Mouse (Mus musculus): Measurements from ENCODE around the gene Cdc42.

Cdc42 gene

DNA sequence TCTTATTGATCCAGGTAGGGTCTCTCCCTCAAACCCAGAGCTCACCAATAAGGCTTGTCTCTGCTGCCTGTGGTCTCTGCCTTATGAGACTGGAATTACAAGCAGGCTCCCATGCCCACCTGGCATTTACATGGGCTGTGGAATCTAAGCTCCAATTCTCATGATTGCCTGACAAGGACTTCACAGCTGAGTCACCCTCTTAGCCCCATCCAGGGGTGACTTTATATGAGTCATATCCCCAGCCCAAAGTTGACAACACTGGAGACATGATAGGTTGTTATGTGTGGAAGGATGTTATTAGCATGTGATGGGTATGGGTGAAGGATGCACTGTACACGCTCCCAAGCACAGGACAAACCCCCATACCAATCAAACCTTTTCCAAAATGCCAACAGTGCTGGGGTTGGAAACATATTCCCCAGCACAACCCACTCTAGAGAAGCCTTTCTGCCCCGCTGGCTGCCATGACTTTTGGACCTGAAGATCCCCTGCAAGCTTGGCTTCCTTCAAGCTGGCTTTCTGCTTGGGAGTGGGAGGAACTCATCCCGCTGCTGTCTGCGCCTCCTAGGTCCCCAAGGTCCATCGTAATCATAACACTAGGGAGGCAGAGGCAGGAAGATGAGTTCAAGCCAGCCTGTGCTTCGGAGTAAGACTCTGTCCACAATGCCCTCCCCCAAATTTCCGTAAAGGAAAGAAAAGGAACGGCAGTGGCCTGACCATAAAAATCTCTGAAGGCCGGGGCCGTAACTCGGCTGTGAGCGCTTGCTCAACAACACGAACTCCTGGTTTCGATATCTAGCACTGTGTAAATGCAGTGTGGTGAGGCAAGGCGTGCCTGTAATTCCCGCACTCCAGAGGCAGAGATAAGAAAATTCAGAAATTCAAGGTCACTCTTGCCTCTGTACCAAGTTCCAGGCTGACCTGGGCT lies 14.3 kb upstream of the Cdc42 start:
- DNase-seq (ENCODE audit: low spot score): peak; percentile 40

DNA sequence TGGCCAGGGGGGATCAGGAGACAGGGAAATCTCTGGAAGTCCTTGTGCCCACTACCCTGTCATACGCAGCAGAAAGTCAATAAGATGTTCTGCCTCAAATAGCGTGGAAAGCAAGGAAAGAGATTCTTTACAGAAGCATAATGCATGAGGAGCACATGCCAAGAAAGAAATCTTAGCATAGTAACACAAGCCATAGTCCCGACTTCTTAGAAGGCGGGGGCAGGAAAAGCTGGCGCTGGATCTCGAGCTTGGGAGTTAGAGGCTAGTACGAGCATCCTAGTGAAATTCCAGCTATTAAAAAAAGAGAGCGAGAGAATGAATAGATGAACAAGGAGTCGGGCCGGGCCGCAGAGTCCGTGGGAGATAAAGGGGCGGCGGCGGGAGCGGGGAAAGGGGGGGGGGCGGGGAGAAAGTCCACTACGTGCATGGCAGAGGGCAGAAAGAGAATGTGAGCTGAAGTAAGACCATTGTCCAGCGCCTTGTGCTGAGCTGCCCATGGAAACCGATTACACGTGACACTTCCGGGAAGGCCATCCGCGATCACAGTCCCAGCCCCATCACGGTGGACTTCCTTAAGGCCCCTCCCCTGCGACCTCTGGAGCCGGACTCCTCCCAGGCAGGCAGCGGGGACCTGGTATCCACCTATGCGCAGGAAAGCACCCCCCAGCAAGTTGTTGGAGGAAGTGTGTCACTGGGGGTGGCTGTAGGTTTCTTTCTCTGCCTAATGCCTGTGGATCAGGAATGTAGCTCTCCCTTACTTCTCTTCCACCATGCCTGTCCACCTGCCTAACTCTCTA lies 12.6 kb upstream of the Cdc42 start:
- DNase-seq (ENCODE audit: low spot score): peak; percentile 84

DNA sequence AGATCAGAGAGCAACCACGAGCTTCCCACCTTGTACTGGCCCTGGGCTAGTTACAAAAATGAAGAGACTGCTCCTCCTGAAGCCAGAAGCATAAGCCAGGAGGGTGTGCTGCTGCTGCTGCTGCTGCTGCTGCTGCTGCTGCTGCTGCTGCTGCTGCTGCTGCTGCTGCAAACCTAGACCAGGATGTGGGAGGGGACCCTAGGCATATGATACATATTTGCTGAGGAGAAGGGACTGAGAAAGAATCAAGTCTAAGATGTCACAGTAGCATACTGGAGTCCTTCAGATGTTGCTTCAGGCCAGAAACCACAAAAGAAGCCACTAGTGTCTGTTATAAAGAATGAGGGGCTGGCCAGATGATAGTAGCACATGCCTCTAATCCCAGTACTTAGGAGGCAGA lies 10.7 kb upstream of the Cdc42 start:
- no peak for DNase-seq (ENCODE audit: low spot score)

GRCm38 (mm10) chr4:137367275-137368088 lies 10.0 kb upstream of the Cdc42 start:
- DNase-seq (ENCODE audit: low spot score): no peak

- DNase-seq (ENCODE audit: low spot score): no peak
These were observed 8.6 kb upstream of the Cdc42 start for GRCm38 (mm10) chr4:137366097-137366496.

GRCm38 (mm10) chr4:137365356-137366062 lies 8.0 kb upstream of the Cdc42 start:
- no peak for DNase-seq (ENCODE audit: low spot score)

DNA sequence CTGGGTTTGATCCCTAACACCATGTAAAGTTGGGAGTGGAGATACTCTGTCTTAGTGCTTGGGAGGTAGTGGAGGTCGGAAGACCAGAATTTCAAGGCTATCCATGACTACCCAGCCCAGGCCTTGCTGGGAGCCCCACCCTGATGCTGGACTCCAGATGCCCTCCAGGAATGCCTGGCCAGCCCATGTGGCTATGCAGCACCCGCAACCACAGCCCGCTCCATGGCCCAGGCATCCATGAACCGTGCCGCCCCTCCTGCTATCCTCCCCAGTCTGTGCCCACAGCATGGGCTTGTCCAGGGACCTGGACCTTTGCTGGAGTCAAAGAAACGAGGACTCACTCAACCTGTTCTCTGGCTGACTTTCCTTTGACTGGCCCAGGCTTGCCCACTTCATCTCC lies 7.3 kb upstream of the Cdc42 start:
- DNase-seq (ENCODE audit: low spot score): no peak

GRCm38 (mm10) chr4:137360996-137361395 lies 3.5 kb upstream of the Cdc42 start:
- no peak for DNase-seq (ENCODE audit: low spot score)

DNA sequence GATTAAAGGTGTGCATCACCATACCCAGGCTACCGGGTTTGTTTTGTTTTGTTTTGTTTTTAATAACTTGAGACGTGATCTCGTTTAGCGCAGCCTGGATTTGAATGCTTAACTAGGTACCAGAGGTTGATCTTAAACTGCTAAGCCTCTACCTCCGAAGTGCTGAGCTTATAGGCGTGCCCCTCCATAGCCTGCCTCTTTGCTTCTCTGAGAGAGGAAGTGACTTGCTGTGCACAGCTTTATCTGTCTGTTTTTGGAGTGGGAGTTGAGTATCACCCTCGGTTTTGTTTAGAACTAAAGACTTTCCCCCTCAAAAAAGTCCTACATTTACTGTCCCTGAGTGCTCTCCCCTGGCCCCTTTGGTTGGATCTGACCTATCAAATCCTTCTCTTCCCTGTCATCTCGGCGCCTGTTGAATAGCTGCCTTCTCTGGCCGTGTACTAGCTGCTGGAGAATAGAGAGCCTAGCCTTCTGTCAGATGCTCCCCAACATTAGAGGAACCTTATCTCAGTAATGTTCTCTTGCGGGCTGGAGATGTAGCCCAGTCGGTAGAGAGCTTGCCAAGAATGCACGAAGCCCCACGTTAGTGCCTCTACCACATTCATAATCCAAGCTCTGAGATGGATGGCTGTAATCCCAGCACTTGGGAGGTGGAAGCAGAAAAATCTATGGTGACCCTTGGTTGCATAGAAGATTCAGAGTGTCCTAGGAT lies 927 bp upstream of the Cdc42 start:
- DNase-seq (ENCODE audit: low spot score): no peak

DNA sequence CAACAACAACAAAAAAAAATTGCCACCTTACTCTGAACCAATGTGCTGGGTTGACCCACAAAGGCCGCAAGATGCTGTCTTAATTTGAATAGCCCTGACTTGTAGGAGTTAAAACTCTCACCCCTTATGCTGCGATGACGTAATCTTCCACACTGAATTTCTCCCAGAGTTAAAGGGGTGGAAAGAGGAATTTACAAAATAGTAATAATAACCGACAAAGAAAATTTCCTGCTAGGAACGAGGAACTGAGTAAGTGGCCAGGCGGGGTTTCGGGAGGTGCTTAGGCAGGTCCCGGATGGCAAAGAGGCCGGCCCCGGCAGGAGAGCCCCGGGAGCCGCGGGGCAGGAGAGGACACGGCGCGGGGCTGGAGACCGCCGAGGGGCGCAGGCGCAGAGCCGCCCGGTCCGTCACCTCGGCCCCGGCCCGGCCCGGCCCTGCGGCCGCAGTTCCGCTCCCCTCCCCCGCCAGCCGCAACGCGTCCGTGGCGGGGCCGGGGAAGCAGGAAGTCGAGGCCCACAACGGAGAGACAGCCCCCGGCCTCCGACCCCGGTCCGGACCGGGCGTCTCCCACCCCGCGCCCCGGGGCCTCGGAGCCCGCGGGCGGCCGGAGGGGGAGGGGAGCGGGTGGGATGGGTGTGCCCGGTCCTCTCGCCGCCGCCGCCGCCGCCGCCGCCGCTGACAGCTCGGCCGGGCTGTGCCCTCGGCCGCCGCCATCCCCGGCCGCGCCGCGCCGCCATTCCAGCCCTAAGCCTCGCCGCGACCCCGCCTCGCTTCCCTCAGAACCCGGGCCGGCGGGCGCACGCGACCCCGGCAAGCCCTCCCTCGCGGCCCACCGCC lies 628 bp downstream of the Cdc42 start:
- DNase-seq (ENCODE audit: low spot score): peak; percentile 50

GRCm38 (mm10) chr4:137350627-137351026 lies 6.9 kb downstream of the Cdc42 start:
- no peak for DNase-seq (ENCODE audit: low spot score)

- DNase-seq (ENCODE audit: low spot score): no peak
These were observed 11.7 kb downstream of the Cdc42 start for GRCm38 (mm10) chr4:137345790-137346189.

GRCm38 (mm10) chr4:137345112-137345511 lies 12.4 kb downstream of the Cdc42 start:
- DNase-seq (ENCODE audit: low spot score): no peak

GRCm38 (mm10) chr4:137342816-137343215 lies 14.7 kb downstream of the Cdc42 start:
- no peak for DNase-seq (ENCODE audit: low spot score)

GRCm38 (mm10) chr4:137339415-137339814 lies 18.1 kb downstream of the Cdc42 start:
- DNase-seq (ENCODE audit: low spot score): no peak

- no peak for DNase-seq (ENCODE audit: low spot score)
These were observed 21.1 kb downstream of the Cdc42 start for GRCm38 (mm10) chr4:137336468-137336867.

DNA sequence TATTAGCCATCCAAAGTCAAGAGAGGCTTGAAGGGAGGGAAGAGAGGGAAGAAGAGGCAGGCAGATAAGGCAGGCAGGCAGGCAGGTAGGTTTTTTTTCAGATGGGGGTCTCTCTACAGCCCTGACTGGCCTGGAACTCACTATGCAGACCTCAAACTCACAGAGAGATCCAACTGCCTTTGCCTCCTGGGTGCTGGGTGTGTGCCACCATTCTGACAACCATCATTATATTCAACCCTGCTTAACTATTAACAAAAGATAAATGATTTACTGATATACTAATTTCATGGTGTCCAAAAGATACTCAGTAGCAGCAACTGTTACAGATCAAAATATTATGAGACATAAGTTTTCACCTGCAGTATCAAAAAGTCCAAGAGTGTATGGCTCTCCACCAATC lies 25.5 kb downstream of the Cdc42 start:
- no peak for DNase-seq (ENCODE audit: low spot score)

DNA sequence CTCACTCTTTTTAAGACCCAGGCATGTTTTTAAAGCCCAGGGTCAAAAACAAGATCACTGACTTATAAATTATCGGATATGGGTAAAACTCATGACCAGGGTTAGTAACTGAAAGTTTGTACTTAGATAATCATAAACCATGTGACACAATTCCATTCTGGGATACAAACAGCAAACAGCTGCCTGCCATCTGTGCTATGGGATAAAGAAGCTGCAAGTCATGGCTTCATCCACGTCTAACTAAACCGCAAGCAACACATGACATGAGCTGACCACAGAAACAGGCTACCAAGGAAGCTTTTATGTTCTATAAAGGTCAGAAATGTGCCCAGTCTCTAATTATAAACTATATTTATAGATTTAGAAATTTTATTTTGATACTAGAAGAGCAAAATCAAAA lies 31.0 kb downstream of the Cdc42 start:
- DNase-seq (ENCODE audit: low spot score): no peak

- DNase-seq (ENCODE audit: low spot score): no peak
These were observed 32.6 kb downstream of the Cdc42 start for GRCm38 (mm10) chr4:137324926-137325325.
